Mouse (Mus musculus): ENCODE results near the gene Ace2. TPM values are rescaled to one million over a fixed set of nuclear protein-coding genes. Genes with fewer than 3 reads are reported as not detected.

Gene Ace2
- 2.1 and 3.3 TPM in 2 replicates for polyA plus RNA-seq (2015; fragmentation: Nextera tagmentation; extraction: Ambion mirVana)

GRCm38 (mm10) chrX:164139032-164139431 is at the start of gene Ace2:
Ace2 (plus strand) TSS chrX:164139332.
- Histone ChIP-seq H3K27me3 (peaks cover 26% of the 10 kb centered on the region), H3K36me3 (no peaks in the 10 kb centered on the region), H3K4me3 (no peak within 1 kb of the TSS), H3K9me3 (no peaks in the 10 kb centered on the region), H3K4me1 (no peaks in the 10 kb centered on the region), H3K9ac (no peak within 1 kb of the TSS), H3K4me2 (no peak within 1 kb of the TSS), H3K27ac (no peak within 1 kb of the TSS)
- WGBS = 79% methylated on average over 2 of the region's 2 CpGs
- ATAC-seq (ENCODE audit: insufficient number of reproducible peaks, insufficient read depth, low FRiP score, low TSS enrichment, low read depth) = no peak

GRCm38 (mm10) chrX:164089916-164090315 is 49.2 kb upstream of the Ace2 start:
- no peaks in the 10 kb centered on the region for H3K4me1 ChIP-seq
- H3K27ac ChIP-seq = no peak overlapping the region
- peaks cover 48% of the 10 kb centered on the region for H3K27me3 ChIP-seq
- no peaks in the 10 kb centered on the region for H3K36me3 ChIP-seq
- no peak overlapping the region for H3K9ac ChIP-seq
- WGBS = 78% methylated on average over 11 of the region's 11 CpGs
- H3K4me3 ChIP-seq = no peak overlapping the region
- ATAC-seq (ENCODE audit: insufficient number of reproducible peaks, insufficient read depth, low FRiP score, low TSS enrichment, low read depth) = no peak
- no peaks in the 10 kb centered on the region for H3K9me3 ChIP-seq
- no peak overlapping the region for H3K4me2 ChIP-seq

DNA sequence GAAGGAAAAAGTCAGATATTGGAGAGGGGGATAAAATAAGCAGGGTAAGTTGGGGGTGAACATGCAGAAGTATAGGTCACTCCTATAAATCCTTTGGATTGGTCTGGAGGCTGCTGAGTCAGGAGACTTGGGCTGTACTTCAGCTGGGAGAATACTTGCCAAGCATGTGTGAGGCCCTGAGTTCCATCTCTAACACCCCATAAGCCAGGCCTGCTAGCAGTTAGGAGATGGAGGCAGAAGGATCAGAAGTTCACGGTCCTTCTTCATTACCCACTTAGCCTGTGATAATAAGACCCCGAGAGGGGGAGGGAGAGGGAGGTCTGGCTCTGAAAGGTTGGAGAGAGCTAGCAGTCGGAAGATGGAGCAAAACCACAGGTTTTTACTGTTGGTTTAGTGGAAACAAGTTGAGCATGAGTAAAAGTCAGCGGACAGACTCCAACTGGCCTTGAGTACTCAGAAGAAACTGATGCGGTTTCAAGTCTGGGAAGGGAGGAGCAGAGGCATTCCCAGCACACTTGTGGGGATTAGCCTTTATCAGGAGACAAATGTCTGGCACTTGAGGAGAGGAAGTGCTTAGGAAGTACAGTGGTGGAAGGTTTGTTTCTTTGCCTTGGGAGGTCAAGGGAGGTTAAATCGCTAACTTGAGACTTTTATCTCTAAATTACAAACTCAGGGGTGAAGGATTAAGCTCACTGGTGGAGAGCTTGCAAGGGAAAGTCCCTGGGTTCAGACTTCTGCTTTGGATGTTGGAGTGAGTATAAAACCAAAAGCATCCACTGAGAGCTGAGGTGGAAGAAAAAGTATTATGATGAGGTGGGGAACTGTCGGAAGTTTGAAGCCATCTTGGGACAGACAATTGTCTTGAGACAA is 46.6 kb upstream of the Ace2 start:
- 46% methylated on average over 7 of the region's 7 CpGs for WGBS
- no peak overlapping the region for H3K4me3 ChIP-seq
- H3K4me2 ChIP-seq = no peak overlapping the region
- no peak for ATAC-seq (ENCODE audit: insufficient number of reproducible peaks, insufficient read depth, low FRiP score, low TSS enrichment, low read depth)
- H3K27me3 ChIP-seq = peaks cover 48% of the 10 kb centered on the region
- H3K4me1 ChIP-seq = no peaks in the 10 kb centered on the region
- H3K36me3 ChIP-seq = no peaks in the 10 kb centered on the region
- H3K27ac ChIP-seq = no peak overlapping the region
- no peak overlapping the region for H3K9ac ChIP-seq
- no peaks in the 10 kb centered on the region for H3K9me3 ChIP-seq

DNA sequence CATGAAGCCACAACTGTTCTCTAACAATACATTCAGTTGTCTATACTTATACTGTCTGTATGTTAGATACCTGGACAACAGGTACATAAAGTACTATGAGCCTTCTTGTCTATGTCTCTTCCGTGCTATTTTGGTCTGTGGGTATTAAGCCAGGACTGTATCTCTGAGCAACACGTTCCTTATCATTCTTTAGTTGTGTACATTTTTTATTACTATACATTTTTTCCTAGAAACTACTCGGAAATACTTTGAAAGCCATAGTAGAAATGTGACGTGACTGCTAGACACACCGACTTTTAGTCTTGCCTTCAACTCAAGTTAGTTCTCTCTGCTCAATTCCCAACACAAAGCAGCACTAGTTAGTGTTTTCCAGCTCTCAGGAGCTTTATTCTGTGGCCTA is 45.7 kb upstream of the Ace2 start:
- H3K36me3 ChIP-seq = no peaks in the 10 kb centered on the region
- H3K9me3 ChIP-seq = no peaks in the 10 kb centered on the region
- no peak overlapping the region for H3K4me2 ChIP-seq
- peaks cover 45% of the 10 kb centered on the region for H3K27me3 ChIP-seq
- ATAC-seq (ENCODE audit: insufficient number of reproducible peaks, insufficient read depth, low FRiP score, low TSS enrichment, low read depth) = no peak
- no peak overlapping the region for H3K27ac ChIP-seq
- H3K4me1 ChIP-seq = no peaks in the 10 kb centered on the region
- H3K9ac ChIP-seq = no peak overlapping the region
- 85% methylated on average over 5 of the region's 5 CpGs for WGBS
- no peak overlapping the region for H3K4me3 ChIP-seq

- Histone ChIP-seq H3K9me3 (no peaks in the 10 kb centered on the region), H3K27me3 (peaks cover 31% of the 10 kb centered on the region), H3K27ac (no peak overlapping the region), H3K4me2 (no peak overlapping the region), H3K36me3 (no peaks in the 10 kb centered on the region), H3K4me3 (no peak overlapping the region), H3K9ac (no peak overlapping the region), H3K4me1 (no peaks in the 10 kb centered on the region)
- no peak for ATAC-seq (ENCODE audit: insufficient number of reproducible peaks, insufficient read depth, low FRiP score, low TSS enrichment, low read depth)
- 87% methylated on average over 2 of the region's 2 CpGs for WGBS
Measured at GRCm38 (mm10) chrX:164095838-164096237, 43.3 kb upstream of the Ace2 start.

DNA sequence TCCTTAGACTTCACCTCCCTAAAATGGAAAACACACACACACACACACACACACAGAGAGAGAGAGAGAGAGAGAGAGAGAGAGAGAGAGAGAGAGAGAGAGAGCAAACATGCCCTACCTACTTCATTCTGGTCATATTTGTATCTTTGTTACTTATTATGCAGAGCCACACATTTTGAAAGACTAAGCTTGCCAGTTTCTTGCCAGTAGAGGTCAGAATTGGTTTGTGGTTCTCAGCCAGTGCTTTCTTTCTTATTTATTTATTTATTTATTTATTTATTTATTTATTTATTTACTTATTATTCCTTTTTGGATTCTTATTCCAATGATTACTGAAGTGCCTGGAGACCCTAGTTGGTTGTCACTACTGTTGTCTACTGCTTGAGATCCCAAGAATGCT is 37.6 kb upstream of the Ace2 start:
- no peaks in the 10 kb centered on the region for H3K4me1 ChIP-seq
- no peaks in the 10 kb centered on the region for H3K36me3 ChIP-seq
- H3K9ac ChIP-seq = no peak overlapping the region
- H3K9me3 ChIP-seq = no peaks in the 10 kb centered on the region
- no peak overlapping the region for H3K4me3 ChIP-seq
- H3K27ac ChIP-seq = no peak overlapping the region
- no peak overlapping the region for H3K4me2 ChIP-seq
- peaks cover 12% of the 10 kb centered on the region for H3K27me3 ChIP-seq
- no peak for ATAC-seq (ENCODE audit: insufficient number of reproducible peaks, insufficient read depth, low FRiP score, low TSS enrichment, low read depth)

DNA sequence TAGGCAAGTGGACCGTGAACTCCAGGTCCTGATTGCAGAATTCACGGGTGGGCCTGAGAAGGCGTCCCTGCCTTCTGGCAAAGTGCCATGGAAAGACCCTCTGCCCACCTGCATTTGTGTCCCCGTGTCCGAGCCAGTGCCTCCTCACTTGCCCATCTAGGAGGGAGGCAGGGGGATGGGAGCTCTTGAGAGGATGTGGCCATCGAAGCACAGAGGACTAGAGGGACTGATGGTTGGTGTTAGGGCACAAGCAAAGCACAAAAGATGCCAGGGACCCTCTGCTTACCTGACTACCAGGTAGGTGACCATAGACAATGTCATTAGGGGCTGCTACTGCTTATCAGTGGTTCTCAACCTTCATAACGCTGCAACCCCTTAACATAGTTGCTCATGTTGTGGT is 36.9 kb upstream of the Ace2 start:
- no peak for ATAC-seq (ENCODE audit: insufficient number of reproducible peaks, insufficient read depth, low FRiP score, low TSS enrichment, low read depth)
- H3K4me2 ChIP-seq = no peak overlapping the region
- peaks cover 12% of the 10 kb centered on the region for H3K27me3 ChIP-seq
- WGBS = 85% methylated on average over 7 of the region's 7 CpGs
- no peak overlapping the region for H3K27ac ChIP-seq
- H3K4me3 ChIP-seq = no peak overlapping the region
- no peak overlapping the region for H3K9ac ChIP-seq
- H3K9me3 ChIP-seq = no peaks in the 10 kb centered on the region
- H3K36me3 ChIP-seq = no peaks in the 10 kb centered on the region
- H3K4me1 ChIP-seq = no peaks in the 10 kb centered on the region

DNA sequence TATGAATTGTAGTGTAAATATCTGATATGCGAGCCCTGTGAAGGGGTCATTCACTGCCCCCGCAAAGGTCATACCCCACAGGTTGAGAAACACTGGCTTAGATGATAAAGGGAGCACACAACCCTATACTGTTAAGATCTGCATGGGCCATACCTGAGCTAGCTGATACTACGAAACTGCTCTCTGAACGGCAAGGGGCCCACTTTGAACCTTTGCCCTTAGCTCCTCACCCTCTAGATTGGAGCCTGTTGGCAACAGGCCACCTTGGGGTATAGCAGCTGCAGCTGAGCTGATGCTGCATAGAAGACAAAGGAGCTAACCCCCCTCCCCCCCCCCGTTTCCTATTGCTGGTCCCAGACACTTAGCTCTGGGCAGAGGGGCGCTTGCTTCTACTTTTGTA is 36.5 kb upstream of the Ace2 start:
- Histone ChIP-seq H3K36me3 (no peaks in the 10 kb centered on the region), H3K4me1 (no peaks in the 10 kb centered on the region), H3K9me3 (no peaks in the 10 kb centered on the region), H3K9ac (no peak overlapping the region), H3K4me3 (no peak overlapping the region), H3K27me3 (peaks cover 12% of the 10 kb centered on the region), H3K27ac (no peak overlapping the region), H3K4me2 (no peak overlapping the region)
- ATAC-seq (ENCODE audit: insufficient number of reproducible peaks, insufficient read depth, low FRiP score, low TSS enrichment, low read depth) = no peak
- 63% methylated on average over 6 of the region's 6 CpGs for WGBS

DNA sequence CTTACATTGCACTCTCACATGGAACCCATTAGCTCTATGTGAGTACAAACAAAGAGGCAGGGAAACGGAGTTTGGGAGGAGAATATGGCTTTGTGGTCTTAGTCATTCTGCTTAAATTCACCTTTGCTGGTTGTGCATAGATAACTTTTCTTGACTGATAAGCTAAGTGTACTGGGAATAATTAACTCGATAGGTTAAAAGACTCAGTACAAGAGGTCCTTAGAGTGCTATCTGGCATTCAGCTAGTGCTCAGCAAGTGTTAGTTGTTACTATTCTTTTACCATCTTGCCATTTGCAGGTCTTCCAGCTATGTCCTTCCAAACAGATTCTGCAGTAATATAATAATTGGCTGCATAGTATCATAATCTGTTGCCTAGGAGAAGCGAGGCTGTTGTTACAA is 28.0 kb upstream of the Ace2 start:
- WGBS = 66% methylated on average over 3 of the region's 3 CpGs
- Histone ChIP-seq H3K9me3 (no peaks in the 10 kb centered on the region), H3K27me3 (peaks cover 15% of the 10 kb centered on the region; the same call in 1 of the 2 replicates), H3K36me3 (no peaks in the 10 kb centered on the region), H3K4me3 (no peak overlapping the region), H3K27ac (no peak overlapping the region), H3K4me1 (no peaks in the 10 kb centered on the region), H3K9ac (no peak overlapping the region), H3K4me2 (no peak overlapping the region)
- ATAC-seq (ENCODE audit: insufficient number of reproducible peaks, insufficient read depth, low FRiP score, low TSS enrichment, low read depth) = no peak

- H3K4me1 ChIP-seq = no peaks in the 10 kb centered on the region
- H3K9ac ChIP-seq = no peak overlapping the region
- no peak overlapping the region for H3K4me3 ChIP-seq
- H3K4me2 ChIP-seq = no peak overlapping the region
- 93% methylated on average over 6 of the region's 6 CpGs for WGBS
- H3K36me3 ChIP-seq = no peaks in the 10 kb centered on the region
- H3K27ac ChIP-seq = no peak overlapping the region
- H3K27me3 ChIP-seq = peaks cover 15% of the 10 kb centered on the region; the same call in 1 of the 2 replicates
- no peak for ATAC-seq (ENCODE audit: insufficient number of reproducible peaks, insufficient read depth, low FRiP score, low TSS enrichment, low read depth)
- H3K9me3 ChIP-seq = no peaks in the 10 kb centered on the region
Measured at GRCm38 (mm10) chrX:164113744-164114143, 25.4 kb upstream of the Ace2 start.

- ATAC-seq (ENCODE audit: insufficient number of reproducible peaks, insufficient read depth, low FRiP score, low TSS enrichment, low read depth) = no peak
- H3K4me3 ChIP-seq = no peak overlapping the region
- H3K27me3 ChIP-seq = peaks cover 6% of the 10 kb centered on the region; the same call in 1 of the 2 replicates
- no peaks in the 10 kb centered on the region for H3K4me1 ChIP-seq
- 91% methylated on average over 3 of the region's 3 CpGs for WGBS
- no peak overlapping the region for H3K27ac ChIP-seq
- no peak overlapping the region for H3K4me2 ChIP-seq
- no peaks in the 10 kb centered on the region for H3K36me3 ChIP-seq
- no peak overlapping the region for H3K9ac ChIP-seq
- H3K9me3 ChIP-seq = no peaks in the 10 kb centered on the region
Measured at GRCm38 (mm10) chrX:164123942-164124341, 15.2 kb upstream of the Ace2 start.

DNA sequence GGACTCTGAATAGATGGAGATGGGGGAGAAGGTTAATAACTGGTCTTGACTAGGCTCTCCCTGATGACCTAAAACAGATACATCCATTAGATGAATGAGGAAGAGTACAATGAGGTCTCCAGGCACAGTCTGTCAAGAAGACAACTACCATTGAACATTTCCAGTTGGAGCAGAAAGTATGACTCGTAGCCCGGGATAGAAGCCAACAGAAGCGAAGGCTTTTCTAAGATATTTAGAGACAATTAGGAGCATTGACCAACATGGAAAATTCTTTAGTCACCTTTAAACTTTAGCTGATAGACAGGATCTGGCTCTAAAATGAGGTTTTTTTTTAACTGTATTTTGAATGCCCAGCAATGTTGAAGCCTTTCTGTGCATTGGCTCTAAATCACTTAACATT is 5.6 kb upstream of the Ace2 start:
- ATAC-seq (ENCODE audit: insufficient number of reproducible peaks, insufficient read depth, low FRiP score, low TSS enrichment, low read depth) = no peak
- no peak overlapping the region for H3K4me2 ChIP-seq
- peaks cover 29% of the 10 kb centered on the region; the same call in 1 of the 2 replicates for H3K27me3 ChIP-seq
- H3K4me1 ChIP-seq = no peaks in the 10 kb centered on the region
- no peaks in the 10 kb centered on the region for H3K36me3 ChIP-seq
- H3K27ac ChIP-seq = no peak overlapping the region
- no peak overlapping the region for H3K9ac ChIP-seq
- 96% methylated on average over 3 of the region's 3 CpGs for WGBS
- no peaks in the 10 kb centered on the region for H3K9me3 ChIP-seq
- no peak overlapping the region for H3K4me3 ChIP-seq
